Mouse (Mus musculus) gastrocnemius, postnatal 36 days (tissue): ENCODE measurements around the gene Sept4. TPM values are rescaled to one million over a fixed set of nuclear protein-coding genes. Genes with fewer than 3 reads are reported as not detected.

ENCODE experiments used
- DNase-seq, 2 experiments: peaks; one replicate each; pipeline ENCODE4 v3.0.0; 2022
- intact Hi-C: fragments of 180-260 bp; cut with DNase I; formaldehyde crosslinking; loops from one replicate; pipeline ENCODE4 v1.15.1; 2025
- long read RNA-seq, 2 experiments: library from polyadenylated mRNA; stranded (forward); transcript quantifications; one replicate each; pipeline ENCODE4 v2.0.0; 2021
- total RNA-seq, 2 experiments: library from RNA; stranded (reverse); gene quantifications; 2 replicates each; pipeline ENCODE4 v1.2.3; 2021

The Sept4 gene
- 10 to 100 TPM; 11.3 to 11.9 TPM for total RNA-seq
- long read RNA-seq, experiment 1, partial matches to known transcripts = 2 of 9 reads
- long read RNA-seq, experiment 1, other reads (novel, unspliced or antisense) = 5 of 9 reads
- long read RNA-seq, experiment 2, partial matches to known transcripts = 3 of 11 reads
- long read RNA-seq, experiment 2, other reads (novel, unspliced or antisense) = 4 of 11 reads

- intact Hi-C loops = no loop called here
- peak in 1 of 2 experiments; percentile 4 for DNase-seq
Observed at GRCm38 (mm10) chr11:87568255-87568953, at the start of gene Sept4. Sept4 (plus strand) TSS chr11:87568903.

- DNase-seq = no peak
- intact Hi-C loops = loop anchor here (5.0 kb wide), 1 partner anchor 307 kb away; no protein-coding TSS in a partner anchor
Observed at GRCm38 (mm10) chr11:87519260-87519659, 49.4 kb upstream of the Sept4 start.

- no peak for DNase-seq
- intact Hi-C loops = no loop called here
Observed at GRCm38 (mm10) chr11:87523466-87523865, 45.2 kb upstream of the Sept4 start.

GRCm38 (mm10) chr11:87523967-87524366, 44.7 kb upstream of the Sept4 start:
- no peak for DNase-seq
- intact Hi-C loops = no loop called here

GRCm38 (mm10) chr11:87524780-87525179, 43.9 kb upstream of the Sept4 start:
- intact Hi-C loops = no loop called here
- no peak for DNase-seq

GRCm38 (mm10) chr11:87527364-87527763, 41.3 kb upstream of the Sept4 start:
- intact Hi-C loops = no loop called here
- DNase-seq = no peak

GRCm38 (mm10) chr11:87527990-87528389, 40.7 kb upstream of the Sept4 start:
- intact Hi-C loops = no loop called here
- DNase-seq = no peak

- no peak for DNase-seq
- intact Hi-C loops = no loop called here
Observed at GRCm38 (mm10) chr11:87531695-87532094, 37.0 kb upstream of the Sept4 start.

- DNase-seq = no peak
- intact Hi-C loops = no loop called here
Observed at GRCm38 (mm10) chr11:87542285-87542684, 26.4 kb upstream of the Sept4 start.

GRCm38 (mm10) chr11:87542906-87543305, 25.8 kb upstream of the Sept4 start:
- intact Hi-C loops = no loop called here
- DNase-seq = no peak

- intact Hi-C loops = no loop called here
- DNase-seq = no peak
Observed at GRCm38 (mm10) chr11:87553342-87553741, 15.4 kb upstream of the Sept4 start.

GRCm38 (mm10) chr11:87554386-87554785, 14.3 kb upstream of the Sept4 start:
- intact Hi-C loops = no loop called here
- no peak for DNase-seq

- no peak for DNase-seq
- intact Hi-C loops = no loop called here
Observed at GRCm38 (mm10) chr11:87555106-87555703, 13.5 kb upstream of the Sept4 start.

GRCm38 (mm10) chr11:87561208-87561607, 7.5 kb upstream of the Sept4 start:
- no peak for DNase-seq
- intact Hi-C loops = no loop called here

- DNase-seq = peak in 1 of 2 experiments; percentile 6
Observed at GRCm38 (mm10) chr11:87566501-87566900, 2.2 kb upstream of the Sept4 start, which contains the start of gene Gm11492. Gm11492 (plus strand) TSS chr11:87566653.

GRCm38 (mm10) chr11:87570743-87571142, 2.0 kb downstream of the Sept4 start:
- intact Hi-C loops = no loop called here
- no peak for DNase-seq

More at GRCm38 (mm10) chr11:87566501-87566900, 2.2 kb upstream of the Sept4 start, which contains the start of gene Gm11492:
- intact Hi-C loops = no loop called here

GRCm38 (mm10) chr11:87571361-87571950, 2.8 kb downstream of the Sept4 start:
- intact Hi-C loops = no loop called here
- no peak for DNase-seq

- no peak for DNase-seq
- intact Hi-C loops = no loop called here
Observed at GRCm38 (mm10) chr11:87573751-87574150, 5.0 kb downstream of the Sept4 start.

- intact Hi-C loops = no loop called here
- DNase-seq = no peak
Observed at GRCm38 (mm10) chr11:87574520-87575180, 5.9 kb downstream of the Sept4 start.

GRCm38 (mm10) chr11:87577601-87578248, 9.0 kb downstream of the Sept4 start:
- intact Hi-C loops = no loop called here
- DNase-seq = no peak
